Mouse (Mus musculus): ENCODE measurements around the gene Scarb1. TPM values are rescaled to one million over a fixed set of nuclear protein-coding genes. Genes with fewer than 3 reads are reported as not detected.

Scarb1 gene
- polyA plus RNA-seq, 1 experiment from 2014 or later = 62.6 TPM

- H3K27me3 ChIP-seq (replicated peaks; ENCODE audit: control insufficient read depth, insufficient read depth, low read length) = no peaks in the 10 kb centered on the region
- ATAC-seq = 0 out of 2 replicates have a peak, but pooled peaks have one; percentile 37
- no peak overlapping the region for H3K4me3 ChIP-seq (ENCODE audit: low read length)
- no peak overlapping the region for H3K9ac ChIP-seq (ENCODE audit: low read depth, low read length)
- H3K4me1 ChIP-seq (ENCODE audit: control insufficient read depth, insufficient read depth, low read depth, low read length) = no peaks in the 10 kb centered on the region; the same call in 1 of the 2 replicates
- no peak overlapping the region for H3K27ac ChIP-seq (ENCODE audit: low read depth, low read length)
- H3K9me3 ChIP-seq (ENCODE audit: control insufficient read depth, low read length) = no peaks in the 10 kb centered on the region
- no peak overlapping the region for H3K4me2 ChIP-seq (ENCODE audit: low read length)
- no peaks in the 10 kb centered on the region for H3K36me3 ChIP-seq (ENCODE audit: control insufficient read depth, insufficient read depth, low read length)
- WGBS = 40% methylated on average over 7 of the region's 7 CpGs
Measured at GRCm38 (mm10) chr5:125354885-125355492, 14.1 kb upstream of the Scarb1 start.

- no peaks in the 10 kb centered on the region for H3K36me3 ChIP-seq (ENCODE audit: control insufficient read depth, insufficient read depth, low read length)
- no peak for ATAC-seq
Measured at GRCm38 (mm10) chr5:125352781-125353294, 11.9 kb upstream of the Scarb1 start.

GRCm38 (mm10) chr5:125351939-125352338, 11.0 kb upstream of the Scarb1 start:
- 93% methylated on average over 5 of the region's 5 CpGs for WGBS
- Histone ChIP-seq H3K27me3 (replicated peaks; ENCODE audit: control insufficient read depth, insufficient read depth, low read length) (no peaks in the 10 kb centered on the region), H3K4me1 (ENCODE audit: control insufficient read depth, insufficient read depth, low read depth, low read length) (no peaks in the 10 kb centered on the region; the same call in 1 of the 2 replicates), H3K27ac (ENCODE audit: low read depth, low read length) (no peak overlapping the region), H3K4me3 (ENCODE audit: low read length) (no peak overlapping the region), H3K9ac (ENCODE audit: low read depth, low read length) (no peak overlapping the region), H3K36me3 (ENCODE audit: control insufficient read depth, insufficient read depth, low read length) (no peaks in the 10 kb centered on the region), H3K9me3 (ENCODE audit: control insufficient read depth, low read length) (no peaks in the 10 kb centered on the region), H3K4me2 (ENCODE audit: low read length) (no peak overlapping the region)
- ATAC-seq = no peak

More at GRCm38 (mm10) chr5:125352781-125353294, 11.9 kb upstream of the Scarb1 start:
- H3K9me3 ChIP-seq (ENCODE audit: control insufficient read depth, low read length) = no peaks in the 10 kb centered on the region
- H3K4me1 ChIP-seq (ENCODE audit: control insufficient read depth, insufficient read depth, low read depth, low read length) = no peaks in the 10 kb centered on the region; the same call in 1 of the 2 replicates
- no peak overlapping the region for H3K4me3 ChIP-seq (ENCODE audit: low read length)
- no peak overlapping the region for H3K27ac ChIP-seq (ENCODE audit: low read depth, low read length)
- no peaks in the 10 kb centered on the region for H3K27me3 ChIP-seq (replicated peaks; ENCODE audit: control insufficient read depth, insufficient read depth, low read length)
- WGBS = 97% methylated on average over 5 of the region's 5 CpGs
- H3K9ac ChIP-seq (ENCODE audit: low read depth, low read length) = no peak overlapping the region
- no peak overlapping the region for H3K4me2 ChIP-seq (ENCODE audit: low read length)

GRCm38 (mm10) chr5:125351057-125351456, 10.2 kb upstream of the Scarb1 start:
- WGBS = 76% methylated on average over 8 of the region's 8 CpGs
- no peaks in the 10 kb centered on the region for H3K36me3 ChIP-seq (ENCODE audit: control insufficient read depth, insufficient read depth, low read length)

GRCm38 (mm10) chr5:125349391-125349790, 8.5 kb upstream of the Scarb1 start:
- no peaks in the 10 kb centered on the region for H3K36me3 ChIP-seq (ENCODE audit: control insufficient read depth, insufficient read depth, low read length)
- H3K4me1 ChIP-seq (ENCODE audit: control insufficient read depth, insufficient read depth, low read depth, low read length) = no peaks in the 10 kb centered on the region
- H3K9ac ChIP-seq (ENCODE audit: low read depth, low read length) = no peak overlapping the region
- no peak for ATAC-seq
- no peaks in the 10 kb centered on the region for H3K27me3 ChIP-seq (replicated peaks; ENCODE audit: control insufficient read depth, insufficient read depth, low read length)
- no peaks in the 10 kb centered on the region for H3K9me3 ChIP-seq (ENCODE audit: control insufficient read depth, low read length)
- no peak overlapping the region for H3K4me3 ChIP-seq (ENCODE audit: low read length)
- H3K27ac ChIP-seq (ENCODE audit: low read depth, low read length) = no peak overlapping the region
- 69% methylated on average over 3 of the region's 3 CpGs for WGBS
- H3K4me2 ChIP-seq (ENCODE audit: low read length) = no peak overlapping the region

More at GRCm38 (mm10) chr5:125351057-125351456, 10.2 kb upstream of the Scarb1 start:
- Histone ChIP-seq H3K27me3 (replicated peaks; ENCODE audit: control insufficient read depth, insufficient read depth, low read length) (no peaks in the 10 kb centered on the region), H3K4me1 (ENCODE audit: control insufficient read depth, insufficient read depth, low read depth, low read length) (no peaks in the 10 kb centered on the region; the same call in 1 of the 2 replicates), H3K9me3 (ENCODE audit: control insufficient read depth, low read length) (no peaks in the 10 kb centered on the region), H3K9ac (ENCODE audit: low read depth, low read length) (no peak overlapping the region), H3K27ac (ENCODE audit: low read depth, low read length) (no peak overlapping the region), H3K4me3 (ENCODE audit: low read length) (no peak overlapping the region), H3K4me2 (ENCODE audit: low read length) (no peak overlapping the region)
- no peak for ATAC-seq

- no peak for ATAC-seq
- Histone ChIP-seq H3K9ac (ENCODE audit: low read depth, low read length) (no peak overlapping the region), H3K9me3 (ENCODE audit: control insufficient read depth, low read length) (no peaks in the 10 kb centered on the region), H3K4me3 (ENCODE audit: low read length) (no peak overlapping the region), H3K4me2 (ENCODE audit: low read length) (no peak overlapping the region), H3K36me3 (ENCODE audit: control insufficient read depth, insufficient read depth, low read length) (no peaks in the 10 kb centered on the region), H3K27ac (ENCODE audit: low read depth, low read length) (no peak overlapping the region), H3K27me3 (replicated peaks; ENCODE audit: control insufficient read depth, insufficient read depth, low read length) (no peaks in the 10 kb centered on the region), H3K4me1 (ENCODE audit: control insufficient read depth, insufficient read depth, low read depth, low read length) (no peaks in the 10 kb centered on the region)
- 42% methylated on average over 8 of the region's 8 CpGs for WGBS
Measured at GRCm38 (mm10) chr5:125348487-125348886, 7.6 kb upstream of the Scarb1 start.

- WGBS = 79% methylated on average over 7 of the region's 7 CpGs
- ATAC-seq = no peak
Measured at GRCm38 (mm10) chr5:125348067-125348466, 7.2 kb upstream of the Scarb1 start.

GRCm38 (mm10) chr5:125344296-125344695, 3.4 kb upstream of the Scarb1 start:
- Histone ChIP-seq H3K27ac (ENCODE audit: low read depth, low read length) (no peak overlapping the region), H3K9ac (ENCODE audit: low read depth, low read length) (no peak overlapping the region), H3K4me1 (ENCODE audit: control insufficient read depth, insufficient read depth, low read depth, low read length) (peaks cover 14% of the 10 kb centered on the region), H3K4me3 (ENCODE audit: low read length) (no peak overlapping the region), H3K4me2 (ENCODE audit: low read length) (no peak overlapping the region), H3K9me3 (ENCODE audit: control insufficient read depth, low read length) (no peaks in the 10 kb centered on the region), H3K27me3 (replicated peaks; ENCODE audit: control insufficient read depth, insufficient read depth, low read length) (0 out of 2 replicates have a peak, but pooled peaks cover 4% of the 10 kb centered on the region), H3K36me3 (ENCODE audit: control insufficient read depth, insufficient read depth, low read length) (no peaks in the 10 kb centered on the region)
- WGBS = 90% methylated on average over 6 of the region's 6 CpGs
- no peak for ATAC-seq

More at GRCm38 (mm10) chr5:125348067-125348466, 7.2 kb upstream of the Scarb1 start:
- Histone ChIP-seq H3K4me1 (ENCODE audit: control insufficient read depth, insufficient read depth, low read depth, low read length) (no peaks in the 10 kb centered on the region), H3K36me3 (ENCODE audit: control insufficient read depth, insufficient read depth, low read length) (no peaks in the 10 kb centered on the region), H3K27ac (ENCODE audit: low read depth, low read length) (no peak overlapping the region), H3K27me3 (replicated peaks; ENCODE audit: control insufficient read depth, insufficient read depth, low read length) (no peaks in the 10 kb centered on the region), H3K4me3 (ENCODE audit: low read length) (no peak overlapping the region), H3K4me2 (ENCODE audit: low read length) (no peak overlapping the region), H3K9ac (ENCODE audit: low read depth, low read length) (no peak overlapping the region), H3K9me3 (ENCODE audit: control insufficient read depth, low read length) (no peaks in the 10 kb centered on the region)

GRCm38 (mm10) chr5:125341459-125342090, 681 bp upstream of the Scarb1 start:
- WGBS = 55% methylated on average over 14 of the region's 14 CpGs
- no peak overlapping the region for H3K27ac ChIP-seq (ENCODE audit: low read depth, low read length)
- no peak for ATAC-seq
- peaks cover 18% of the 10 kb centered on the region for H3K4me1 ChIP-seq (ENCODE audit: control insufficient read depth, insufficient read depth, low read depth, low read length)
- 0 out of 2 replicates have a peak, but pooled peaks cover 4% of the 10 kb centered on the region for H3K27me3 ChIP-seq (replicated peaks; ENCODE audit: control insufficient read depth, insufficient read depth, low read length)
- H3K9me3 ChIP-seq (ENCODE audit: control insufficient read depth, low read length) = no peaks in the 10 kb centered on the region
- H3K4me3 ChIP-seq (ENCODE audit: low read length) = peak overlapping the region; percentile 64
- peak overlapping the region; percentile 63 for H3K9ac ChIP-seq (ENCODE audit: low read depth, low read length)
- peak overlapping the region; percentile 66 for H3K4me2 ChIP-seq (ENCODE audit: low read length)
- no peaks in the 10 kb centered on the region for H3K36me3 ChIP-seq (ENCODE audit: control insufficient read depth, insufficient read depth, low read length)

All from hindbrain, embryonic 16.5 days (tissue).